Mouse (Mus musculus): ENCODE data around the gene Abhd6. TPM values are rescaled to one million over a fixed set of nuclear protein-coding genes. Genes with fewer than 3 reads are reported as not detected.

Abhd6 gene
- polyA plus RNA-seq, 1 experiment from 2014 or later: 14.0 TPM

DNA sequence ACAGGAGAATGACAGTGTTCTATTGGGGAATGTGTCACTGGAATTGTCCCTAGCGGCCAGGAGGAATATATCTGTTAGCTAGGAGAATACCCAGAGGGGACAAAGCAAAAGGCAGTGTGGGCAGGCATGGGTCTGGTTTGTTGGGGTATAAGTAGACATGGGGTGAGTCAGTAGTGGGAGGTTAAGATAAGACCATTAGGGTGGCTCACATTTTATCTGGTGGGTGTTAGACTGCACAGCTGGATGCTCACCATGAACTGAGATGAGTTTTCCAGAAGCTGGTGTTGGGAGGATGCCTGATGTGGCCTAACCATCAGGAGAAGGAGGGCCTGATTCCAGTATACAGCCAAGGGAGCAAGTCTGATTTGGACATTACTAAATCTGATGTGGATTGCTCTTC lies 14.2 kb downstream of the Abhd6 start:
- Histone ChIP-seq H3K4me3 (replicated peaks) (no peak overlapping the region), H3K36me3 (no peaks in the 10 kb centered on the region), H3K9me3 (no peaks in the 10 kb centered on the region), H3K4me2 (replicated peaks) (no peak overlapping the region), H3K9ac (no peak overlapping the region), H3K27ac (no peak overlapping the region), H3K4me1 (replicated peaks) (peaks cover 8% of the 10 kb centered on the region; the same call in 1 of the 2 replicates), H3K27me3 (replicated peaks) (no peaks in the 10 kb centered on the region)
- WGBS: 71% methylated on average over 1 of the region's 1 CpGs
- ATAC-seq: no peak; the same call in 1 of the 2 replicates

DNA sequence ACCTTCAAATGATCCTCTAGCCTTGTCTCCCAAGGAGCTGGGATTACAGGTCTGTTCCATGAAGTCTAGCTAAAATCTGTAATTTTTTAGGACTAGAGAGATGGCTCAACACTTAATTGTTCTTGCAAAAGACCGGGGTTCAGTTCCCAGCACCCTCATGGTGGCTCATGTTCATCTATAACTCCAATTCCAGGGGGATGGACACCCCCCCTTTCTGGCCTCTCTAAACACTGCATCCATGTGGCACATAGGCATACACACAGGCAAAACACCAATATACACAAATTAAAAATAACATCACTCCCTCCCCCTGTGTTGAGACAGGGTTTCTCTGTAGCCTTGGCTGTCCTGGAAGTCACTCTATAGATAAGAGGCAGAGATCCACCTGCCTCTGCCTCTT lies 17.3 kb downstream of the Abhd6 start:
- Histone ChIP-seq H3K4me3 (replicated peaks) (no peak overlapping the region), H3K27ac (no peak overlapping the region), H3K9me3 (no peaks in the 10 kb centered on the region), H3K9ac (no peak overlapping the region), H3K27me3 (replicated peaks) (no peaks in the 10 kb centered on the region), H3K4me2 (replicated peaks) (no peak overlapping the region), H3K36me3 (no peaks in the 10 kb centered on the region), H3K4me1 (replicated peaks) (peaks cover 5% of the 10 kb centered on the region; the same call in 1 of the 2 replicates)
- 92% methylated on average over 1 of the region's 1 CpGs for WGBS
- ATAC-seq: no peak

DNA sequence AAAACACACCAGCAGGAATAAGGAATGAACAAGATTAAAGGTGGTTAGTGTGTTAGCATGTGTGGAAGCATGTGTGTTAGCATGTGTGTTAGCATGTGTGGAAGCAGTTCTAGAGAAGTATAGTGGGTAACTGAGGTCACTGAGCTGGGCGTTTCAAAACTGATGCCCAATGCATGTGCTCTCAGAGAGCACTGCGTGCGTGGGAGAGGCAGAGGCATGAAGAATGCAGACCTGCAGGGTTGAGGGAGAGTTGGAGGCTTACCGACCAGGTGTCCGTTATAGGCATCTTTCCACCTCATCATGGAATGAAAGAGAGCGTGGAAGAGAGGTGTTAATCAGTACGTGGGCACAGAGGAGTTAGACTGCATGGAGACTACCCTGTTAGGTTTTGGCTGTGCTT lies 17.8 kb downstream of the Abhd6 start:
- no peak overlapping the region for H3K9ac ChIP-seq
- ATAC-seq: no peak
- H3K27ac ChIP-seq: no peak overlapping the region
- H3K36me3 ChIP-seq: no peaks in the 10 kb centered on the region
- H3K27me3 ChIP-seq (replicated peaks): no peaks in the 10 kb centered on the region
- peaks cover 5% of the 10 kb centered on the region; the same call in 1 of the 2 replicates for H3K4me1 ChIP-seq (replicated peaks)
- no peak overlapping the region for H3K4me3 ChIP-seq (replicated peaks)
- H3K4me2 ChIP-seq (replicated peaks): no peak overlapping the region
- H3K9me3 ChIP-seq: no peaks in the 10 kb centered on the region
- 89% methylated on average over 7 of the region's 7 CpGs for WGBS

DNA sequence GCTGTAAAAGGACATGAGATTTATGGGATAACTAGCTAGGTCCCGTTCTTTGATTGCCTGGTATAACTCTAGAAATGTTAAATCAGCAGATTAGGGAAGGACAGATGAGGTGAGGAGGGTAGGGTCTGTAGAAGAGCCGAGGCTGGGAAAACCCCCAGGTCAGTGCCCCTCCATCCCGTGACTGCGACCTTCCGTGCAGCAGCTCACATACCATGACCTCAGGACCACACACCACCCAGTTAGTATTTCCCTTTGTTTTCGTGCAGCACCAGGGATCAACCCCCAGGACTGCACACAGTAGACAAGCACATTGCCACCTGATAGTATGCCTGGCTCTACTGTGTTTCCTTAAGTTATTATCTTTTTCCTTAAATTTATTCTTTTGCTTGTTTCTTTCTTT lies 21.8 kb downstream of the Abhd6 start:
- no peak overlapping the region for H3K27ac ChIP-seq
- WGBS: 52% methylated on average over 6 of the region's 6 CpGs
- no peaks in the 10 kb centered on the region for H3K27me3 ChIP-seq (replicated peaks)
- no peak overlapping the region for H3K4me2 ChIP-seq (replicated peaks)
- H3K4me3 ChIP-seq (replicated peaks): no peak overlapping the region
- no peaks in the 10 kb centered on the region for H3K9me3 ChIP-seq
- H3K36me3 ChIP-seq: no peaks in the 10 kb centered on the region
- H3K4me1 ChIP-seq (replicated peaks): no peaks in the 10 kb centered on the region
- H3K9ac ChIP-seq: no peak overlapping the region
- no peak for ATAC-seq

DNA sequence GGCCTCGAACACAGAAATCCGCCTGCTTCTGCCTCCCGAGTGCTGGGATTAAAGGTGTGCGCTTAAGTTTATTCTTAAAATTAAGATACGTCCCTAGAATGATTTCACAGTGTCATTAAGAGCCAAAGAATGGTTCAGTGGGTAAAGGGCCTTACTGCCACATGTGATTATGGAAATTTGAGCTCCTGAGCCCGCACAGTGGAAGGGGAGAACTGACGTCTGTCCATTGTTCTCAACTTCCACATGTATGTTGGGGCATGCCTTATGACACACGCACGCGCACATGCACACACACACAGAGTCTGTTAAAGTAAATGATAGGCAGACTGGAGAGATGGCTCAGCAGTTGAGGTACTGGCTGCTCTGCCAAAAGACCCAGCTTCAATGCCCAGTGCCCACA lies 22.2 kb downstream of the Abhd6 start:
- no peak overlapping the region for H3K27ac ChIP-seq
- H3K4me3 ChIP-seq (replicated peaks): no peak overlapping the region
- WGBS: 92% methylated on average over 10 of the region's 10 CpGs
- no peaks in the 10 kb centered on the region for H3K9me3 ChIP-seq
- no peaks in the 10 kb centered on the region for H3K27me3 ChIP-seq (replicated peaks)
- no peak overlapping the region for H3K9ac ChIP-seq
- no peak overlapping the region for H3K4me2 ChIP-seq (replicated peaks)
- ATAC-seq: no peak
- H3K4me1 ChIP-seq (replicated peaks): no peaks in the 10 kb centered on the region
- H3K36me3 ChIP-seq: no peaks in the 10 kb centered on the region

DNA sequence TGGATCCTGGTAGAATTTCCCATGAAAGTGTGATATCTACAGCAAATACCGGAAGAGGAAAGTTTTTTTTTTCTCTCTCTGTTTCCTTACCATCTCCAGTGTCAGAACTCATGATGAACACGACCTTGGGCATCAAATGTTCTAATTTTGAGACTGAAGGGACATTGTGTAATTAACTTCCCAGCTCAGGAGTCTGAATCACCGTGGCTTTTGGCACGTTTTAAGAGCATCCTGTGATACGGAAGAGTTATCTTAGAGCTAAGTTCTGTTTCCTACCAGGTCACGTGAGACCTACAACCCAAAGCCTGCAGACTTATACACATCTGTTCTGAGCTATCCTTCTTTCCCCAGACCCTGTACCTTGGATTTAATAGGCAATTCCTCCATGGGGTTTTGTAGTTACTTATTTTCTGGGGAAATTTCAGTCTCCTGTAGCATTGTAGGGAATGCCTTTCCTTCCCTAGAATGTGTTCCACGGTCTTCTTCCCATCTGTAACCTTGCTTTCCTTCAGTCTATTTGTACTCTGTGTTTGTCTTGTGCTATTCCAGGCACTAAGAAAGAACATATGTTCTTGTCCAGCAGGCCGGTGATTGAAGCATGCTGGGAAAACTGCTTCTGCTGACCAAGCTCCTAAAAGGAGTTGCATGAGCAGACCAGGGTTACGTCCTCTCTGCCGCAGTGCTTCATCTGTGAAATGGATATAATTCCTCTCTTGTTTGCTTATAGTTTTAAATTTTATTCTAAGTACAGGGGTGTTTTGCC lies 24.2 kb downstream of the Abhd6 start:
- H3K27me3 ChIP-seq (replicated peaks): no peaks in the 10 kb centered on the region
- WGBS: 83% methylated on average over 10 of the region's 10 CpGs
- ATAC-seq: no peak

DNA sequence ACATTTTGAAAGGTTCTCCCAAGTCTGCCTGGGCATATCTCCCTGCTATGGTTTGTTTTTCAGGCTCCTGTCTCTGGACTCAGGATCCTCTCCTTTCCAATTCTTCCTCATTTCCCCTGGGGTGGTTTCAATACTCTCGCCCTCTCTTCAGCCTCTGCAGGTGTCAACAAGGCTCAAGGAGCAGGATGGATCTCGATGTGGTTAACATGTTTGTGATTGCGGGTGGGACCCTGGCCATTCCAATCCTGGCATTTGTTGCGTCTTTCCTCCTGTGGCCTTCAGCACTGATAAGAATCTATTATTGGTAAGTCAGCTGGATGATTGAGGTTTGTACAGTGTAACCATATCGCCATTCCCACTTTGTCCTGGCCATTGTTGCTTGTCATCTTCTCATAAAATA lies 25.4 kb downstream of the Abhd6 start:
- no peak overlapping the region for H3K9ac ChIP-seq
- no peak overlapping the region for H3K4me3 ChIP-seq (replicated peaks)
- H3K4me1 ChIP-seq (replicated peaks): no peaks in the 10 kb centered on the region
- H3K4me2 ChIP-seq (replicated peaks): no peak overlapping the region
- H3K36me3 ChIP-seq: no peaks in the 10 kb centered on the region
- 85% methylated on average over 5 of the region's 5 CpGs for WGBS
- H3K9me3 ChIP-seq: no peaks in the 10 kb centered on the region
- no peaks in the 10 kb centered on the region for H3K27me3 ChIP-seq (replicated peaks)
- no peak overlapping the region for H3K27ac ChIP-seq
- no peak for ATAC-seq

More for the DNA sequence above, 24.2 kb downstream of the Abhd6 start:
- Histone ChIP-seq H3K4me3 (replicated peaks) (no peak overlapping the region), H3K4me1 (replicated peaks) (no peaks in the 10 kb centered on the region), H3K27ac (no peak overlapping the region), H3K9me3 (no peaks in the 10 kb centered on the region), H3K9ac (no peak overlapping the region), H3K4me2 (replicated peaks) (no peak overlapping the region), H3K36me3 (no peaks in the 10 kb centered on the region)

DNA sequence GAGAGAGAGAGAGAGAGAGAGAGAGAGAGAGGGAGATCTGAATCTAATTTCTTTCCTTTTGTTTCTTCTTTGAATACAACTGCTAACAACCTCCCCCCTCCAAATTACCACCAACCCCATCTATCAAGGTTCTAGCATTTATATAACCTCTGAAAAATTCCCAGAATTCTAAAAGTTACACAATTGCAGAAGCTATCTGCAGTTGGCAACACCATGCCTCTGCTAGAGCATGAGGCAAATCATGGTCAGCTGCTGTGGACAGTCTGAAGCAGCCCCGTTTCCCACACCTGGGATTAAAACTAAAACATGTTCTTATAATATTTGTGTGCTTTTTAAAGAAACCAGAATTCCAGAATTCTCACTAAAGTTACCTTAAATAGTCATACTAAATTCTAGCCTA lies 27.1 kb downstream of the Abhd6 start:
- Histone ChIP-seq H3K4me2 (replicated peaks) (no peak overlapping the region), H3K9me3 (no peaks in the 10 kb centered on the region), H3K4me1 (replicated peaks) (no peaks in the 10 kb centered on the region), H3K9ac (no peak overlapping the region), H3K36me3 (no peaks in the 10 kb centered on the region), H3K4me3 (replicated peaks) (no peak overlapping the region), H3K27me3 (replicated peaks) (no peaks in the 10 kb centered on the region), H3K27ac (no peak overlapping the region)
- ATAC-seq: no peak
- 96% methylated on average over 1 of the region's 1 CpGs for WGBS

DNA sequence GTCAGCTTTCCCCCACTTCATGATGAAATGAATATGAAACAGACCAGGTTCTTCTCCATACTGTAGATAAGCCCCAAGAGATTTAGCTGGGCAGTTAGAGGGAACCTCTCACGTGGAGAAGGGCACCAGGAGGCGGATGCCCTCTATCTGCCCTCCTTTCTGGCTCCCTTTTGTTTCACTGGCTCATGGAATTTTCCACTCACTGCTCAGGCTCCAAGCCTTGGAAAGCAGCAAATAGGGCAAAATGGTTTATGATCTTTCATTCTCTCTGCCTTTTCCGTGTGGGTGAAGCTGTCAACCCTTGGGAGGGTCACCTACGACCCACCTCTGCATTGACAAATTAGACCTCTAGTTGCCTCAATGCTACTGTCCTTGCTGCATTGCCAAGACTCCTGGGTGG lies 27.8 kb downstream of the Abhd6 start:
- Histone ChIP-seq H3K9ac (no peak overlapping the region), H3K4me2 (replicated peaks) (no peak overlapping the region), H3K4me1 (replicated peaks) (no peaks in the 10 kb centered on the region), H3K27ac (no peak overlapping the region), H3K9me3 (no peaks in the 10 kb centered on the region), H3K4me3 (replicated peaks) (no peak overlapping the region), H3K27me3 (replicated peaks) (no peaks in the 10 kb centered on the region), H3K36me3 (no peaks in the 10 kb centered on the region)
- 61% methylated on average over 4 of the region's 4 CpGs for WGBS
- no peak for ATAC-seq

DNA sequence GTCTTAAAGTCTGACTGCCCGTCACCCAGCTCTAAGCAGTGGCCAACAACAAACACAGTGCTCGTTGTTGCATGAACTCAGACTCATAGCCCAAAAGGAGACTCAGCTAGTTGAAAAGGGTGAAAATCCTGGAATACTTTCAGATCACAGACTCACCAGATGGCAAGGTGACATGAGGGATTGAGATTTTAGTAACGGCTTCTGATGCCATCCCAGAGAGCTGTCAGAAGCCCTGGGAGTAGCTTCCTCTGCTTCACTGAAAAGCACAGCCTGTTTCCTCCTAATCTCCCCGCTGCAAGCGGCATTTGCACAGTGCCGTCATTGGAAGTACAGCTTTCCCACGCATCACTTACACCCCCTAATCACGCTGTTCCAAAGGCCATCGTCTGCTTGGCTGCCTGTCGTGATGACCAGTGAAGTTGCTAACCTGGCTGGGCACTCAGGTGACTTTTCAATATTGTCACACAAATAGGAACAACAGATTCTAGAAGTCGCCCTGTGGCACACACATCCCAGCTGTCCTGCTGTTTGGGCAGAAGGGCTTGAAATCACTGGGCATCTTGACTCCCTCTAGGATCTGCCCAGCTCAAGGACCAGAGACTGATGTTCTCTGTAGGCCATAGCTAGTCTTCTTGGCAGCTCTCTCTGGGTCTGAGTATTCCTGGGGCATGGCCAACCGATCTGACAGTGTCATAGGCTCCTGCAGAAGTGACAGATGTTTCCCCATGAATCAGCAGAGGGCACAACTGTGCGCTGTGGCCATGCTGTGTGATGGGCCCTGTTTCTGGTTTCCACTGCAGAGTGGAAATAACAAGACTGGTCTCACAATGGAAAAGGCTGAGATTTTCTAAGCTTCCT lies 29.6 kb downstream of the Abhd6 start:
- no peaks in the 10 kb centered on the region for H3K27me3 ChIP-seq (replicated peaks)
- H3K9me3 ChIP-seq: no peaks in the 10 kb centered on the region
- WGBS: 82% methylated on average over 13 of the region's 13 CpGs
- no peak for ATAC-seq
- H3K4me3 ChIP-seq (replicated peaks): no peak overlapping the region
- no peaks in the 10 kb centered on the region for H3K4me1 ChIP-seq (replicated peaks)
- H3K27ac ChIP-seq: no peak overlapping the region
- H3K36me3 ChIP-seq: no peaks in the 10 kb centered on the region
- no peak overlapping the region for H3K4me2 ChIP-seq (replicated peaks)
- H3K9ac ChIP-seq: no peak overlapping the region

DNA sequence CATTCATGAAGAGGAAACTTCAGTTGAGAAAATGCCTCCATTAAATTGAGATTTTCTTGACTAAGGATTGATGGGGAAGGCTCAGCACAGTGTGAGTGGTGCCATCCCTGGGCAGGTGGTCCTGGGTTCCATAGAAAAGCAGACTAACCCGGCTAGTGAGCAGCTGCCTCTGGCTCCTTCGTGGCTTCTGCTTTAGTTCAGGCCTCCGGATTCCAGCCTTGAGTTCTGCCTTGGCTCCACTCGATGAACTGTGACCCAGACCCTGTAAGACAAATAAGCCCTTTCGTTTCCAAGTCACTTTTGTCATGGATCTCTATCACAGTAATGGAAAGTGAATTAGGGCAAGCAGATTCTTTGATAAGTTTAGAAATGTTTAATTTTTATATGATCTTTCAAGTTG lies 31.9 kb downstream of the Abhd6 start:
- WGBS: 72% methylated on average over 5 of the region's 5 CpGs
- Histone ChIP-seq H3K36me3 (no peaks in the 10 kb centered on the region), H3K4me1 (replicated peaks) (no peaks in the 10 kb centered on the region), H3K9me3 (no peaks in the 10 kb centered on the region), H3K4me2 (replicated peaks) (no peak overlapping the region), H3K27ac (no peak overlapping the region), H3K4me3 (replicated peaks) (no peak overlapping the region), H3K27me3 (replicated peaks) (no peaks in the 10 kb centered on the region), H3K9ac (no peak overlapping the region)
- no peak for ATAC-seq

DNA sequence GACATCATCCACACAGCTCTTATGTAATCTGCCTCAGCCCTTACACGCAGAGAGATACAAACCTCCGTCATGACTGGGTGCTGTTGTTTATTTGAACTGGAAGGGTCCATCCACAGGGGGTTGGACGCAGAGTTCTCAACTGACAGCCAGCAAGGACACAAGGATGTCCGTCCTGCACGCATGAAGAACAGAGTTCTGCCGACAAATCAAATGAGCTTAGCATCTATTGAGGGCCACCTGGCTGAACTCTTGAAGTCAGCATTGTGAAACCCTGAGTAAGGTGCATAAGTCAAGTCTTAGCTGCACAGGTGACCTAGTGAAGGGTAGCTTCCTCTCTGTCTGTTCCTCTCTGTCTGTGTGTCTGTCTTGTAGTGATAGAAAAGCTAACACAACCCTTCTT lies 33.2 kb downstream of the Abhd6 start:
- H3K27ac ChIP-seq: no peak overlapping the region
- 76% methylated on average over 6 of the region's 6 CpGs for WGBS
- no peaks in the 10 kb centered on the region for H3K36me3 ChIP-seq

More for the DNA sequence above, 33.2 kb downstream of the Abhd6 start:
- H3K4me3 ChIP-seq (replicated peaks): no peak overlapping the region
- no peak overlapping the region for H3K4me2 ChIP-seq (replicated peaks)
- no peaks in the 10 kb centered on the region for H3K4me1 ChIP-seq (replicated peaks)
- no peaks in the 10 kb centered on the region for H3K27me3 ChIP-seq (replicated peaks)
- no peak overlapping the region for H3K9ac ChIP-seq
- no peaks in the 10 kb centered on the region for H3K9me3 ChIP-seq
- ATAC-seq: no peak

Data from intestine, embryonic 15.5 days (tissue).